Mouse (Mus musculus): ENCODE data around the gene Aqp3. TPM values are rescaled to one million over a fixed set of nuclear protein-coding genes. Genes with fewer than 3 reads are reported as not detected.

The Aqp3 gene
- total and polyA plus RNA-seq, 3 experiments: 0.12 to 0.42 TPM; not detected in 1

DNA sequence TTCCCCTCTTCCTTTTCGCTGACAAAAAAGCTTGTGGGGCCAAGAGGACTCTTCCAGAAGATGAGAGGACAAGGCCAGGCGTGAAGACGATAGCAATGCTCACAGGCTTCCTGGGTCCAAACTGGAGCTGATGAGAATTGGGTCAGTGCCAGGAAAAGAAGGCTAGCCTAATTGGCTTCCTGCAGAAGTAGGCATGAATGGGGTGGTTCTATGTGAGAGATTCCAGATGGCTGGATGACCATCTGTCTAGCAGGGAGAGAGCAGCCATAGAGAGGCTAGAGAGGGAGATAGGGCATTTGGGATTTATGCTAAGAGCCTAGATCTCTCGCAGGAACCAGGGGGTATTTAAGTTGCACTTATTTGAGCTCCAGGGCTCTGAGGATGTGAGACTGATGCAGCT lies 9.5 kb upstream of the Aqp3 start:
- TF ChIP-seq JUND (IDR thresholded peaks at IDR 0.05; ENCODE audit: low read depth, low read length) (no peak), CTCF (IDR thresholded peaks at IDR 0.05 in 2 of 3, conservative IDR thresholded peaks at IDR 0.05 in 1 of 3; ENCODE audit: control insufficient read depth in 1 of 3, insufficient read depth in 1 of 3, low read depth in 2 of 3, low read length in 3 of 3, poor library complexity in 1 of 3, severe bottlenecking in 1 of 3) (no peak), ETS1 (IDR thresholded peaks at IDR 0.05; ENCODE audit: low read depth, low read length) (no peak), POLR2A (IDR thresholded peaks at IDR 0.05; ENCODE audit: control insufficient read depth in 1 of 2, insufficient read depth in 1 of 2, low read depth in 1 of 2, low read length in 2 of 2, poor library complexity in 1 of 2) (no peak), ZMIZ1 (IDR thresholded peaks at IDR 0.05; ENCODE audit: low read depth, low read length) (no peak), BHLHE40 (IDR thresholded peaks at IDR 0.05; ENCODE audit: borderline replicate concordance, low read depth, low read length) (no peak)
- peaks cover 3 to 14% of the 10 kb centered on the region in 2 experiments; a peak in 3 of 4 replicates for H3K4me1 ChIP-seq (ENCODE audit: control insufficient read depth in 1 of 2, insufficient read depth in 2 of 2, low read length in 2 of 2)
- no peak overlapping the region for H3K9ac ChIP-seq (ENCODE audit: control insufficient read depth, low read depth, low read length, poor library complexity, severe bottlenecking)
- no peak overlapping the region for H3K4me3 ChIP-seq (ENCODE audit: control insufficient read depth in 1 of 2, insufficient read depth in 1 of 2, low read depth in 2 of 2, low read length in 2 of 2)
- no peaks in the 10 kb centered on the region for H3K27me3 ChIP-seq (ENCODE audit: control insufficient read depth in 1 of 2, insufficient read depth in 2 of 2, low read length in 2 of 2)
- peaks cover 0 to 8% of the 10 kb centered on the region in 2 experiments; a peak in 2 of 4 replicates for H3K36me3 ChIP-seq (ENCODE audit: control insufficient read depth in 1 of 2, insufficient read depth in 2 of 2, low read length in 2 of 2)
- DNase-seq (ENCODE audit: low read depth, low spot score): no peak
- no peaks in the 10 kb centered on the region for H3K9me3 ChIP-seq (replicated peaks; ENCODE audit: insufficient read depth, low read length)
- no peaks in the 10 kb centered on the region for H3K79me2 ChIP-seq (ENCODE audit: control insufficient read depth, insufficient read depth, low read length, poor library complexity)
- H3K27ac ChIP-seq (ENCODE audit: control insufficient read depth, low read depth, low read length): no peak overlapping the region

DNA sequence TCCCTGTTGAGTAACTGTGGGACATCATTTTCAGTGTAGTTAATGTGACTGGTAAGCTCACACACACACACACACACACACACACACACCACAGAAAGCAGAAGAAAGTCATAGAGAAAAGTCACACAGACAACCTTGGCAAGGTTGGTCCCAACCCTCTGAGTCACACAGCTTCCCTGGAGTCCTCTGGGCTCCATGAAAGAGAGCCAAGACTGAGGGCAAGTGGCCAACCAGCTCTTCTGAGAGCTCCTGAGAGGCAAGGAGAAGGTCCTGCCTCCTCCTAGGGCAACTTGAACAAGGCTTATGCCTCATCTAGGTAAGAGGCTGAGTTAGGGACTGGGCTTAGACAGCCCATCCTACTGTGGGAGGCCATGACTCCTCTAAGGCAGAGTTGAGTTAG lies 4.9 kb upstream of the Aqp3 start:
- DNase-seq (ENCODE audit: low read depth, low spot score): no peak
- no peaks in the 10 kb centered on the region for H3K27me3 ChIP-seq (ENCODE audit: control insufficient read depth in 1 of 2, insufficient read depth in 2 of 2, low read length in 2 of 2)
- TF ChIP-seq CTCF (IDR thresholded peaks at IDR 0.05 in 2 of 3, conservative IDR thresholded peaks at IDR 0.05 in 1 of 3; ENCODE audit: control insufficient read depth in 1 of 3, insufficient read depth in 1 of 3, low read depth in 2 of 3, low read length in 3 of 3, poor library complexity in 1 of 3, severe bottlenecking in 1 of 3) (no peak), NELFE (IDR thresholded peaks at IDR 0.05; ENCODE audit: low read depth, low read length) (no peak), POLR2AphosphoS2 (IDR thresholded peaks at IDR 0.05; ENCODE audit: low read length) (no peak), MAZ (IDR thresholded peaks at IDR 0.05; ENCODE audit: low read depth, low read length) (no peak), SIN3A (IDR thresholded peaks at IDR 0.05; ENCODE audit: low read length) (no peak)

DNA sequence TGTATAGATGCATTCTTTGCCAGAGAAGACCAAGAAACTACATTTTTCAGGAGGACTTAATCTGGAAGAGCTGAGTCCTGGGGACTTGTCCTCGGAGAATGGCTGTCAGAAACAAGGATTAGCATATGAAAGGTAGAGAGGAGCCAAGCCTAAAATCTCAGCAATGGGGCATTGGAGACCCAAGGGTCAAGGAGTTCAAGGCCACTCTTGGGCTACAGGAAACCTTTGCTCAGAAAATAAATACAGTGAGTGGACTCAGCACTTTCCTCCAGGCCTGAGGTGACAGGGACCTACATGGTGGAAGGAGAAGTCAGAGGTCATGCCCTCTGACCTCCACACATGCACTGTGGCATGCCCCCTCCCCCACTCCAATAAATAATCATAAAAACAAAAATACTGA lies 3.0 kb upstream of the Aqp3 start:
- Histone ChIP-seq H3K4me1 (ENCODE audit: control insufficient read depth in 1 of 2, insufficient read depth in 2 of 2, low read length in 2 of 2) (peaks cover 4 to 13% of the 10 kb centered on the region in 2 experiments), H3K27ac (ENCODE audit: control insufficient read depth, low read depth, low read length) (no peak overlapping the region), H3K4me3 (ENCODE audit: control insufficient read depth in 1 of 2, insufficient read depth in 1 of 2, low read depth in 2 of 2, low read length in 2 of 2) (no peak overlapping the region), H3K79me2 (ENCODE audit: control insufficient read depth, insufficient read depth, low read length, poor library complexity) (no peaks in the 10 kb centered on the region), H3K36me3 (ENCODE audit: control insufficient read depth in 1 of 2, insufficient read depth in 2 of 2, low read length in 2 of 2) (peaks cover 0 to 10% of the 10 kb centered on the region in 2 experiments; a peak in 2 of 4 replicates), H3K27me3 (ENCODE audit: control insufficient read depth in 1 of 2, insufficient read depth in 2 of 2, low read length in 2 of 2) (no peaks in the 10 kb centered on the region), H3K9ac (ENCODE audit: control insufficient read depth, low read depth, low read length, poor library complexity, severe bottlenecking) (no peak overlapping the region), H3K9me3 (replicated peaks; ENCODE audit: insufficient read depth, low read length) (no peaks in the 10 kb centered on the region)
- DNase-seq (ENCODE audit: low read depth, low spot score): no peak
- TF ChIP-seq MAFK (IDR thresholded peaks at IDR 0.05; ENCODE audit: borderline replicate concordance, low read depth, low read length) (no peak), GABPA (IDR thresholded peaks at IDR 0.05; ENCODE audit: low read depth, low read length) (no peak), E2F4 (IDR thresholded peaks at IDR 0.05; ENCODE audit: borderline replicate concordance, low read depth, low read length) (no peak), MYC (IDR thresholded peaks at IDR 0.05; ENCODE audit: low read depth, low read length) (no peak), ELF1 (IDR thresholded peaks at IDR 0.05; ENCODE audit: low read depth, low read length) (no peak), SIN3A (IDR thresholded peaks at IDR 0.05; ENCODE audit: low read length) (no peak), KAT2A (conservative IDR thresholded peaks at IDR 0.05; ENCODE audit: low read depth, low read length) (no peak), CTCF (IDR thresholded peaks at IDR 0.05 in 2 of 3, conservative IDR thresholded peaks at IDR 0.05 in 1 of 3; ENCODE audit: control insufficient read depth in 1 of 3, insufficient read depth in 1 of 3, low read depth in 2 of 3, low read length in 3 of 3, poor library complexity in 1 of 3, severe bottlenecking in 1 of 3) (no peak), USF1 (IDR thresholded peaks at IDR 0.05; ENCODE audit: low read depth, low read length) (no peak), ZNF384 (IDR thresholded peaks at IDR 0.05; ENCODE audit: low read depth, low read length) (no peak), RAD21 (IDR thresholded peaks at IDR 0.05; ENCODE audit: low read depth, low read length) (no peak), MAZ (IDR thresholded peaks at IDR 0.05; ENCODE audit: low read depth, low read length) (no peak), USF2 (IDR thresholded peaks at IDR 0.05; ENCODE audit: borderline replicate concordance in 1 of 2, insufficient read depth in 1 of 2, low read depth in 1 of 2, low read length in 2 of 2) (no peak), EP300 (IDR thresholded peaks at IDR 0.05; ENCODE audit: low read depth in 1 of 2, low read length in 2 of 2) (no peak), TAL1 (IDR thresholded peaks at IDR 0.05; ENCODE audit: low read length) (no peak), NRF1 (IDR thresholded peaks at IDR 0.05; ENCODE audit: insufficient read depth, low read depth, low read length, poor library complexity, severe bottlenecking) (no peak), NELFE (IDR thresholded peaks at IDR 0.05; ENCODE audit: low read depth, low read length) (no peak), GATA1 (IDR thresholded peaks at IDR 0.05; ENCODE audit: low read depth, low read length) (no peak)

More for the DNA sequence above, 4.9 kb upstream of the Aqp3 start:
- no peaks in the 10 kb centered on the region for H3K36me3 ChIP-seq (ENCODE audit: control insufficient read depth in 1 of 2, insufficient read depth in 2 of 2, low read length in 2 of 2)
- no peak overlapping the region for H3K4me3 ChIP-seq (ENCODE audit: control insufficient read depth in 1 of 2, insufficient read depth in 1 of 2, low read depth in 2 of 2, low read length in 2 of 2)
- no peaks in the 10 kb centered on the region for H3K79me2 ChIP-seq (ENCODE audit: control insufficient read depth, insufficient read depth, low read length, poor library complexity)
- no peak overlapping the region for H3K9ac ChIP-seq (ENCODE audit: control insufficient read depth, low read depth, low read length, poor library complexity, severe bottlenecking)
- H3K27ac ChIP-seq (ENCODE audit: control insufficient read depth, low read depth, low read length): no peak overlapping the region
- no peaks in the 10 kb centered on the region for H3K9me3 ChIP-seq (replicated peaks; ENCODE audit: insufficient read depth, low read length)
- no peaks in the 10 kb centered on the region for H3K4me1 ChIP-seq (ENCODE audit: control insufficient read depth in 1 of 2, insufficient read depth in 2 of 2, low read length in 2 of 2)

Measured in MEL (cell line).